In genomic region chr5:66745996-66746681, GRCm38 (mm10) we compare ENCODE assay signal across 8 mouse cellular contexts. TPM values are rescaled to one million over a fixed set of nuclear protein-coding genes. Genes with fewer than 3 reads are reported as not detected.
DNase-seq lines count a peak whose midpoint lies in the region; ATAC-seq and TF ChIP-seq lines count a peak whose summit lies in the region.

No protein-coding gene starts in this region.

- peaks cover 37% of the 10 kb centered on the region for H3K4me1 ChIP-seq in hindbrain, embryonic 13.5 days (replicated peaks)

- H3K27ac ChIP-seq in hindbrain, embryonic 13.5 days = peak overlapping the region; percentile 89
- peak overlapping the region; percentile 93 for H3K27ac ChIP-seq in left cerebral cortex, adult 2 months

- peak overlapping the region; percentile 76 for H3K4me2 ChIP-seq in hindbrain, embryonic 13.5 days

- H3K9ac ChIP-seq in hindbrain, embryonic 13.5 days = peak overlapping the region; percentile 89

- intact Hi-C loops in left cerebral cortex, adult 2 months (cut with DNase I) = loop anchor here (5.0 kb wide), 2 partner anchors 106 to 236 kb away; no protein-coding TSS in a partner anchor

- peak overlapping the region; percentile 64 for H3K4me3 ChIP-seq in hindbrain, embryonic 13.5 days
- peak overlapping the region; percentile 90 for H3K4me3 ChIP-seq in left cerebral cortex, adult 2 months

- H3K9me3 ChIP-seq in hindbrain, embryonic 13.5 days = no peaks in the 10 kb centered on the region

- no peaks in the 10 kb centered on the region for H3K27me3 ChIP-seq in hindbrain, embryonic 13.5 days

- under 1% methylated on average over 42 of the region's 42 CpGs for WGBS in hindbrain, embryonic 13.5 days

- peak; percentile 72 for DNase-seq in ZHBTc4 (ENCODE audit: low read depth, low spot score)
- DNase-seq in cerebellum, adult 9-11 months = peak; percentile 89
- peak; percentile 53 for DNase-seq in gastrocnemius, adult 18-20 months (ENCODE audit: low spot score)
- peak; percentile 44 to 65 for DNase-seq in left cerebral cortex, adult 2 months (ENCODE audit: extremely low spot score in 1 of 2, low spot score in 2 of 2)
- peak; percentile 67 for DNase-seq in mesoderm, embryonic 11.5 days (ENCODE audit: low read depth, low spot score)
- DNase-seq in skeletal muscle tissue, adult 2 months (ENCODE audit: low read depth, low spot score) = peak; percentile 46

- H3K36me3 ChIP-seq in hindbrain, embryonic 13.5 days = no peaks in the 10 kb centered on the region

- no peak for TF ChIP-seq CTCF in left cerebral cortex, adult 2 months (IDR thresholded peaks at IDR 0.05)

- peak; percentile 80 for ATAC-seq in hindbrain, embryonic 13.5 days (ENCODE audit: low FRiP score)
- ATAC-seq in megakaryocyte, adult 5-6 weeks (ENCODE audit: poor library complexity, severe bottlenecking) = no peak

RNA-seq across cellular contexts. Expression of gene Limch1, which starts 0.5 kb away (rescaled TPM):
- 100 to 1,000 TPM; 111 to 119 TPM for total RNA-seq in gastrocnemius, adult 18-20 months (2021)
- 49.0 and 52.0 TPM in 2 replicates for polyA plus RNA-seq in hindbrain, embryonic 13.5 days (2015; fragmentation: Nextera tagmentation; extraction: Ambion mirVana)
- 100 to 1,000 TPM; 121 to 127 TPM for total RNA-seq in left cerebral cortex, adult 2 months (2021)
- total RNA-seq in megakaryocyte, adult 5-6 weeks (2015) = 0.07 and 0.32 TPM in 2 replicates
- total RNA-seq in megakaryocyte, adult 5-6 weeks (2017) = 0.20 TPM in 1 of 2 replicates, not detected in the other

Comparison
In these comparisons a context has a peak if more than half of its experiments do, and no peak if none do; other contexts are left out.
1. RNA of gene Limch1, which starts 0.5 kb away (total RNA-seq): 121 to 127 TPM in left cerebral cortex, adult 2 months and 111 to 119 TPM in gastrocnemius, adult 18-20 months; 0.07 to 0.32 TPM in megakaryocyte, adult 5-6 weeks; every median in the first group is over 10 times any median in the second.
2. Peak in every context shown above with its lines, with median percentiles within 50 percentile points of each other: DNase-seq.